Mouse (Mus musculus): ENCODE data around the gene Knstrn.

- TF ChIP-seq POLR2A (IDR thresholded peaks at IDR 0.05; ENCODE audit: low read depth, low read length): no peak
- no peak for TF ChIP-seq CTCF (IDR thresholded peaks at IDR 0.05; ENCODE audit: borderline replicate concordance, insufficient read depth, low read length)
Measured at GRCm38 (mm10) chr2:118812724-118813123, 1.1 kb upstream of the Knstrn start.

Data from embryonic fibroblast, embryonic 13.5 days (primary cell).